Mouse (Mus musculus): Measurements from ENCODE around the gene Crebrf. TPM values are rescaled to one million over a fixed set of nuclear protein-coding genes. Genes with fewer than 3 reads are reported as not detected.

Gene Crebrf
- 13.5 and 15.1 TPM in 2 replicates for polyA plus RNA-seq (2015; fragmentation: Nextera tagmentation; extraction: Ambion mirVana)

DNA sequence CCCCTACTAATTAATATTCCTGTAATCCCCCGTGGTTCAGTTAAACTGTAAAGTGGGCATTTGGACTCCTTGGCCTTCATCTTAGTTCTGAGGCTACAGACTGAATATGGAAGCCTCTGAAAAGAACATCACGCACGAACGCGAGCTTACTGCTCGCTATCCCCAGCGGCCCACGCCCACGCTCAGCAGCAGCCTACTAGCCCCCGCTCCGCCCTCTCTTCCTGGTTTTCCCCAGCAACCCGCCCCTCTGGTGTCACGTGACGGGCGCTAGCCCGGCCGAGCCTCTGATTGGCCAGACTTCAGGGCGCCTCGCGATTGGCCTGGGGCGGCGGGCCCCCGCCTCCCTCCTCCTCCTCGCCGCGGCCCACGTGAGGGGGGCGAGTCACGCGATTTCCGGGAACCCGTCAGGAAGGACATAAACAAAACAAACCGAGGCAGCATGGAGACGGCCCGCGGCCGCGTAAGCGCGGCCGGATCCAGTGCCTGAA, at the start of gene Crebrf:
Gene Crebrf, plus strand, starts transcription at position 380 of the 488 bp plus-strand sequence.
- peak within 1 kb of the TSS; percentile 100 for H3K4me3 ChIP-seq (ENCODE audit: low read depth, low read length)
- no peaks in the 10 kb centered on the region for H3K36me3 ChIP-seq (ENCODE audit: control insufficient read depth, insufficient read depth)
- peak within 1 kb of the TSS; percentile 97 for H3K27ac ChIP-seq (ENCODE audit: low read depth, low read length)
- H3K4me2 ChIP-seq (replicated peaks; ENCODE audit: low read depth): peak within 1 kb of the TSS; percentile 77
- H3K4me1 ChIP-seq (replicated peaks; ENCODE audit: control insufficient read depth, insufficient read depth, low read length): no peaks in the 10 kb centered on the region
- H3K9me3 ChIP-seq (ENCODE audit: control insufficient read depth): no peaks in the 10 kb centered on the region
- WGBS: under 1% methylated on average over 41 of the region's 41 CpGs
- H3K9ac ChIP-seq (ENCODE audit: low read depth, low read length): peak within 1 kb of the TSS; percentile 97
- peak; percentile 66 for ATAC-seq
- H3K27me3 ChIP-seq (replicated peaks; ENCODE audit: control insufficient read depth, insufficient read depth, low read length): no peaks in the 10 kb centered on the region
- no peak for TF ChIP-seq CTCF (IDR thresholded peaks at IDR 0.05; ENCODE audit: low read depth)

DNA sequence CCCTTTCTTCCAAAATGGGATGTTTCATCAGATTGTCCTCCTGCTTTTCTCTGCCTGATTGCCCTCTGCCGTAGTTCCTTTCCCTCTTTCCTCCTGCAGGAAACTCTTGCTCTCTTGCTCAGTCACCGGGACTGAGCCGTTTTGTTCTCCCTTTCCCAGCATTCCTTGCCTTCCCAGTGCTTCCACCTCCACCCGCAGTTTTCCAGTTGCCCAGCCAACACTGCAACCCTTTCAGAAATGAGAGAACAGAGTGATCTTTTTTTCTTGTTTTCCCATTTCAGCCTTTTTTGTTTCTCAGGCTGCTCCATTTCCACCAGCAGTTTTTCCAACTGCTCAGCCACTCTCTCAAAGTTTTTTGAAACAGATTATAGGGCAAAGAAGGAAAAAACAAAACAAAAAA, 44.2 kb upstream of the Crebrf start:
- H3K4me3 ChIP-seq (ENCODE audit: low read depth, low read length): no peak overlapping the region
- H3K9me3 ChIP-seq (ENCODE audit: control insufficient read depth): no peaks in the 10 kb centered on the region
- no peak overlapping the region for H3K9ac ChIP-seq (ENCODE audit: low read depth, low read length)
- H3K4me2 ChIP-seq (replicated peaks; ENCODE audit: low read depth): no peak overlapping the region
- no peak for TF ChIP-seq CTCF (IDR thresholded peaks at IDR 0.05; ENCODE audit: low read depth)
- WGBS: 61% methylated on average over 4 of the region's 4 CpGs
- H3K27me3 ChIP-seq (replicated peaks; ENCODE audit: control insufficient read depth, insufficient read depth, low read length): 0 out of 2 replicates have a peak, but pooled peaks cover 4% of the 10 kb centered on the region
- H3K27ac ChIP-seq (ENCODE audit: low read depth, low read length): no peak overlapping the region
- ATAC-seq: no peak
- H3K4me1 ChIP-seq (replicated peaks; ENCODE audit: control insufficient read depth, insufficient read depth, low read length): no peaks in the 10 kb centered on the region
- no peaks in the 10 kb centered on the region for H3K36me3 ChIP-seq (ENCODE audit: control insufficient read depth, insufficient read depth)

DNA sequence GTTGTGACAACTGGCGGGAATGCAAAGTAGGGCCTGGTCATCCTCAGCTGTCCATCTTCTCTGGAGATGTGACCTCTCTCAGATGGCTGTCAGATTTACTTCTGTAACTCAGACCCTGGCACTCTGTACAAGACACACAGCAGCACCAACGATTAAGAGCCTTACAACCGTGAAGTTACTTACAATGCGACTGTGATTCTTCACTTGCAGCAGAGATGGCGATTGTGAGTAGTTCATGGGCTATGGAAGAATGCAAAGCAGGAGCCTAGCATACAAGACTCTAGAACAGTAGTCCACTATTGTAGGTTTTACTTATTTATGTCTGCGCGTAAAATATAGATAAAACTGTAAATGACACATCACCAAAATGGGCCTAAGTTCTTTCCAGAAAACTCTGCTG, 39.6 kb upstream of the Crebrf start:
- H3K4me1 ChIP-seq (replicated peaks; ENCODE audit: control insufficient read depth, insufficient read depth, low read length): no peaks in the 10 kb centered on the region
- 22% methylated on average over 7 of the region's 7 CpGs for WGBS
- H3K9ac ChIP-seq (ENCODE audit: low read depth, low read length): no peak overlapping the region; the same call in 1 of the 2 replicates
- no peak overlapping the region for H3K27ac ChIP-seq (ENCODE audit: low read depth, low read length)
- peak overlapping the region; percentile 75 for H3K4me2 ChIP-seq (replicated peaks; ENCODE audit: low read depth)
- peak overlapping the region; percentile 94 for H3K4me3 ChIP-seq (ENCODE audit: low read depth, low read length)
- peak; percentile 12; the same call in 1 of the 2 replicates for ATAC-seq
- H3K36me3 ChIP-seq (ENCODE audit: control insufficient read depth, insufficient read depth): peaks cover 3% of the 10 kb centered on the region; the same call in 1 of the 2 replicates
- TF ChIP-seq CTCF (IDR thresholded peaks at IDR 0.05; ENCODE audit: low read depth): no peak
- H3K9me3 ChIP-seq (ENCODE audit: control insufficient read depth): no peaks in the 10 kb centered on the region
- H3K27me3 ChIP-seq (replicated peaks; ENCODE audit: control insufficient read depth, insufficient read depth, low read length): 0 out of 2 replicates have a peak, but pooled peaks cover 4% of the 10 kb centered on the region

DNA sequence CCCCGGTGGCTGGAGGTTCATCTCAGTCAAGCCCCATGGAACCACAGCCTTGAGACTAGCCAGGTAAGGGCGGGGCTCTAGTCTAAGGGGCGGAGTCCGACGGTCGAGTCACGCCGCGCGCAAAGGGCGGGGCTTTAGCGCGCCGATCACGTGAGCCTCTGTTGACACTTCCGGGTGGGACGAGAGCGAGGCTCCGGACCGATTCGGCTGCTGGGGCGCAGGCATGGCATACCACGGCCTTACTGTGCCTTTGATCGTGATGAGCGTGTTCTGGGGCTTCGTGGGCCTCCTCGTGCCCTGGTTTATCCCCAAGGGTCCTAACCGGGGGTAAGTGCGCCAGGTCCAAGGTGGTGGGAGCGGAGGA, 39.2 kb upstream of the Crebrf start:
- H3K4me3 ChIP-seq (ENCODE audit: low read depth, low read length): peak overlapping the region; percentile 94
- no peaks in the 10 kb centered on the region for H3K4me1 ChIP-seq (replicated peaks; ENCODE audit: control insufficient read depth, insufficient read depth, low read length)
- under 1% methylated on average over 30 of the region's 30 CpGs for WGBS
- H3K4me2 ChIP-seq (replicated peaks; ENCODE audit: low read depth): peak overlapping the region; percentile 75
- no peak for TF ChIP-seq CTCF (IDR thresholded peaks at IDR 0.05; ENCODE audit: low read depth)
- H3K36me3 ChIP-seq (ENCODE audit: control insufficient read depth, insufficient read depth): peaks cover 5% of the 10 kb centered on the region; the same call in 1 of the 2 replicates
- peak; percentile 91 for ATAC-seq
- no peaks in the 10 kb centered on the region for H3K9me3 ChIP-seq (ENCODE audit: control insufficient read depth)
- peak overlapping the region; percentile 86 for H3K9ac ChIP-seq (ENCODE audit: low read depth, low read length)
- H3K27me3 ChIP-seq (replicated peaks; ENCODE audit: control insufficient read depth, insufficient read depth, low read length): 0 out of 2 replicates have a peak, but pooled peaks cover 4% of the 10 kb centered on the region
- H3K27ac ChIP-seq (ENCODE audit: low read depth, low read length): peak overlapping the region; percentile 96

DNA sequence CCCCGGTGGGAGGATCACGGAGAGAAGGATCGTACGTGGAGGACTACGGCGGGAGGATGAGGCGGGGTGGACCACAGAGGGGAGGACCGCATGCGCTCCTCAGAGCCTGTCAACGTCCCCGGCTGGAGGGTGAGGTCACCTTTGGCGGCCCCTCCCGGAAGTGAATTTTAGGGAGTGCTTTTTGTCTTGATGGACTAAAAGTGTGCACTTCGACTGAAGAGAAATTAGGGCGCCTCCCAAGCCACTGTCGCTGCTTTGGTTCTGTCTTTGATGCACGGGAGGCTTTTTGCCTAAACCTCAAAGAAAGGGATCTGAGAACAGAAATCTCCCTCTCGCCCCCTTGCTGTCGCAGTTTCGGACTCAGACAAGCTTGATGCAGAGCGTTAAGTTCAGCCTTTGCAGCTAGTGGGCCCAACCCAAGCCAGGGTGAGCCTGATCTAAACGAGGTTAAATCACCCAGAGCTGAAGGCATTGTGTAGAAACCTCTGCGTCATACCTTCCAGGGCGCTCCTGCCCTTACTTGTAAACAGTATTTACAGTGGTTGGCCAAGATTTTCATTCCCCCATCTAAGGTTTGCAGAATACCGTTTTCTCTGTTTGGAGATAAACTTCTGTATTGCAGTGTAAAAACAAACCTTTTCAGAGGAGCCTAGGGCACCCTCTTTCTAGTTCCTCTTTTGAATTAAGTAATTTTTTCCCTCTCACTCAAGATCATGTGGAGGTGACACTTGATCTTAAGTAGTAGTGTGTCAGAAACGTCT, 38.7 kb upstream of the Crebrf start:
- H3K36me3 ChIP-seq (ENCODE audit: control insufficient read depth, insufficient read depth): peaks cover 5% of the 10 kb centered on the region; the same call in 1 of the 2 replicates
- H3K9me3 ChIP-seq (ENCODE audit: control insufficient read depth): no peaks in the 10 kb centered on the region
- peak overlapping the region; percentile 96 for H3K27ac ChIP-seq (ENCODE audit: low read depth, low read length)
- 1% methylated on average over 26 of the region's 26 CpGs for WGBS
- peak; percentile 83 for ATAC-seq
- H3K9ac ChIP-seq (ENCODE audit: low read depth, low read length): peak overlapping the region; percentile 86
- H3K4me3 ChIP-seq (ENCODE audit: low read depth, low read length): peak overlapping the region; percentile 94
- no peaks in the 10 kb centered on the region for H3K4me1 ChIP-seq (replicated peaks; ENCODE audit: control insufficient read depth, insufficient read depth, low read length)
- peak; percentile 52 for TF ChIP-seq CTCF (IDR thresholded peaks at IDR 0.05; ENCODE audit: low read depth)
- H3K4me2 ChIP-seq (replicated peaks; ENCODE audit: low read depth): peak overlapping the region; percentile 75
- no peaks in the 10 kb centered on the region for H3K27me3 ChIP-seq (replicated peaks; ENCODE audit: control insufficient read depth, insufficient read depth, low read length)
